Mouse (Mus musculus): ENCODE measurements around the gene Vmn1r35. TPM values are rescaled to one million over a fixed set of nuclear protein-coding genes. Genes with fewer than 3 reads are reported as not detected.
"Not testable (repeated sequence)": the region's sequence is repeated elsewhere in the genome, so short reads cannot be mapped to it uniquely, and the experiment has no call there.

The Vmn1r35 gene
- total RNA-seq (2021) = not detected
- long read RNA-seq, experiment 1 = 0 reads
- long read RNA-seq, experiment 2 = 0 reads

DNA sequence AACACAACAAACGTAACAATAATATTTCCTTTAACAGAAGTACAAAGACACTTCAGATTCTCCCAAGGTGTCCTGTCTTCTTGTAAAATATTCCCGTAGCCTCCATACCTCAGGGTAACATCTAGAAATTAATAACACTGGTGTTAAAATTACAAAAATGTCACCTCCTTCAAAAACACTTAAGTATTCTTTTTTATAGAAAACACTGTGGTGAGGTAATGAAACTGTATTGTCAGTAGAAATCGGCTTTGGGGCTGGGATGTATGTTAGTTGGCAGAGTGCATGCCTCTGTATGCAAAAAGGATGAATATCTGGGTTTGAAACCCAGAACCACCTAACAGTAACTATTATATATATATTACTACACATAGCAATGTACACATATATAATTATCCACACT lies at the start of gene Vmn1r35:
Gene Vmn1r35, minus strand, starts transcription at position 101 of the 400 bp plus-strand sequence.
- no peak for DNase-seq

DNA sequence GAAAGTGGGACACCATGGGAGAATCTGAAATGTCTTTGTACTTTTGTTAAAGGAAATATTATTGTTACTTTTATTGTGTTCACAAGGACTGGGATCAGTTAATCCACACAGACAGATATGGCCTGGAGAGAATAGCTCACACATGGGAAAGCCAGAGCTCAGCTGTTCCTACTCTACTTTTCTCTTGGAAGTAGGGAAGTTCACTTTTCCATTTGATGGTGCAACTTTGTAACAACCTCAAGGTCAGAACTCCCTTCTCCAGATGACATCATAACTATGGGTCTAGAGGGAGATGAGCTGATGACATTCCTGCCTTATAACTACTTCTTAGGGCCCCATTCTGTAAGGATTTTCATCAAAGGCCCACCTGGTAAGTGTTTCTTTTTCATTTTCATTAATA lies 43.4 kb upstream of the Vmn1r35 start, which contains the start of gene Vmn1r37:
Gene Vmn1r37, plus strand, starts transcription at position 301 of the 400 bp plus-strand sequence.
- DNase-seq = not testable (repeated sequence)

DNA sequence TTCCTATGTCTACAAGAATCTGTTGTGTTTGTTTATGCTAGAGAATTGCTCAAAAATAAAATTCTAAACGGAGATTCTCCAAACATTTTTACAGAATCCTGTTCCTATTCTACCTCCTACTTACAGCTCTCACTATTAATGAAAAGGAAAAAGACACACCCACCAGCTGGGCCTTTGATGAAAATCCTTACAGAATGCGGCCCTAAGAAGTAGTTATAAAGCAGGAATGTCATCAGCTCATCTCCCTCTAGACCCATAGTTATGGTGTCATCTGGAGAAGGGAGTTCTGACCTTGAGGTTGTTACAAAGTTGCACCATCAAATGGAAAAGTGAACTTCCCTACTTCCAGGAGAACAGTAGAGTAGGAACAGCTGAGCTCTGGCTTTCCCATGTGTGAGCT lies 33.4 kb upstream of the Vmn1r35 start, which contains the start of gene Vmn1r36:
Gene Vmn1r36, minus strand, starts transcription at position 101 of the 400 bp plus-strand sequence.
- not testable (repeated sequence) for DNase-seq

DNA sequence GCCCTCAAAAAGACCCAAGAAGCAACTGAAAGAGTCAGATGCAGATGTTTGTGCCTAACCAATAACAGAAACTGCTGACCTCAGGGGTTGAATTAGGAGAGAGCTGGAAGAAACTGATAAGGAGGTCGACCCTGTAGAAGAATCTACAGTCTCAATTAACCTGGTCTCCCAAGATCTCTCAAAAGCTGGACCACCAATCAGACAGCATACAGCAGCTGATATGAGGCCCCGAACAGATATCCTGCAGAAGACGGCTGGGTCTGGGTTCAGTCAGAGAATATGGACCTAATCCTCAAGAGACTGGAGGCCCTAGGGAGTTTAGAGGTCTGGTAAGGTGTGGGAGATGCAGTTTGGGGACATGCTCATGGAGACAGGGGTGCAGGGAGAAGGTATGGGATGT lies 28.1 kb upstream of the Vmn1r35 start:
- no peak for DNase-seq

DNA sequence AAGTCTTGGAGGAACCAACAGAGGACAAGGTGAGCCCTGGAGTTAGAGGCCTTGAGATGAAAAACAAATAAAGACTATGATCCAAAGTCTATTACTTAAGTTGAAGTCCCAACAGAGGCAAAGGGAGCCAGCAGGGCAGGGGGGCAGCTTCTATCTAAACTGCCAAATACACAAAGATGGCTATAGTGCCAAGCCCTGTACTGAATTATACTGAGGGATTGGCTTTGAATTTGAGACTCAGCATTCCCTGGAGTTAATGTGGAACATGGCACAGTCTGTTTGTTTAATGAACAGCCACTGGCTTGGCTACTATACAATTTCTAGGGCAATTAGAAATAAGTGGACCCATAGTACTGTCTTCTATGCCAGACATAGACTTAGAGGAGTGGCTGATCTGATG lies 23.2 kb upstream of the Vmn1r35 start:
- DNase-seq = no peak

GRCm38 (mm10) chr6:66643779-66644178 lies 41.9 kb downstream of the Vmn1r35 start, which contains the start of gene Vmn1r34:
Vmn1r34 (minus strand) TSS chr6:66643879.
- DNase-seq = no peak

Other genes with a start within 250 kb of the Vmn1r35 start
- 1 to 10 TPM; 7.6 to 7.7 TPM for gene Mad2l1, start 150.5 kb downstream of the Vmn1r35 start, total RNA-seq (2021)
- not detected for gene Vmn1r32, start 125.8 kb downstream of the Vmn1r35 start, total RNA-seq (2021)
- not detected for gene Vmn1r33, start 67.6 kb downstream of the Vmn1r35 start, total RNA-seq (2021)
- not detected for gene Vmn1r34, start 42.0 kb downstream of the Vmn1r35 start, total RNA-seq (2021)
- not detected for gene Vmn1r36, start 33.3 kb upstream of the Vmn1r35 start, total RNA-seq (2021)
- not detected for gene Vmn1r37, start 43.5 kb upstream of the Vmn1r35 start, total RNA-seq (2021)
- gene Vmn1r38, start 96.7 kb upstream of the Vmn1r35 start, total RNA-seq (2021) = not detected
- gene Vmn1r39, start 124.7 kb upstream of the Vmn1r35 start, total RNA-seq (2021) = not detected
- 10 to 100 TPM; 69.8 to 94.6 TPM for gene Gng12, start 210.5 kb upstream of the Vmn1r35 start, total RNA-seq (2021)

Data from adrenal gland, postnatal 36 days (tissue).